Mouse (Mus musculus): ENCODE data around the gene Glis2.

Glis2 gene

DNA sequence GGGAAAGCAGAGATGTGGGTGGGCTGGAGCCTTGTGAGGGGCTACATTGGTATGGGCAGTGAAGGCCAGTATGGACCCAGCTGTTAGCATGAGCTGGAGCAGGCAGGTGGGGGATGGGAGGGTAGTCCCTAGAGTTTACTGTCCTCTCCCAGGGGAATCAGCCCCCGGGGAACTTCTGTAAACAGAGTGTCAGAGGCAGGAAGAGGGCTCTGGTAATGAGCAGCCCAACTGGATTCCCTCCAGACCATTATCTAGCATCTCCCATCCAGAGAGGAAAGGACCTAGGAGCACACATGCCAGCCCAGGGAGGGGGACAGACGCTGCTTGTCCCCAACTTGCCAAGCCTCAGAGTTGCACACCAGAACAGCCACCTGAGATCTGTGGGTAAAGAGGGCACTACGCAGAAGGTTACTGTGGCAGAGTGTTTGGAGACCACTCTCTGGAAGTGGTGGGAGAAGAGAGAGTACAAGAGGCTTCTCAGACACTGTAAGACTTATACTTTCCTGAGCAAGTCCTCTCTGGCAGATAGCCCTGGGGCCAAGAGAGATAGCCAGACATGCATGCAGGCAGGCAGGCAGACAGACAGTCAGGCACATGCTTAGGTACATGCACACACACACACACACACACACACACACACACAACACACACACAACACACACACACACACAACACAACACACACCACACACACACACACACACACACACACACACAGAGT is 46.8 kb downstream of the Glis2 start:
- DNase-seq = peak; percentile 68

DNA sequence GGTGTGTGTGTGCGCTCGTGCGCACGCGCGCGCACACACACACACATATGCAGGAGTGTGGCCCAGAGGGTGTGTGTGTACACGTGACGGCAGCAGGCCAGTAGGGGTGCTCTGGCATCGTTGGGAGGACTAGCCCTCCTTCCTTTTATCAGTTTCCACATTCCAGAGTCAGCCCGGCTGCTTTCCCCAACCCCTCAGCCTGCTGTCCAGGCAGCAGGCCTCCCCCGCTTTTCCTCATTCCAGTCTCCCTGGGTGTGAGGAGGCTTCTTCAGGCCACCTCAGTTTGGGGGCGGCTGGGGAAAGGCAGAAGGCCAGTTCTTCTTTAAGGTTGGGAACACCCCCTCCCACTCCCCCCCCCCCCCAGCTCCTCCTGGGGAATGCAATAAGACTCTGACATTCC is 47.7 kb downstream of the Glis2 start:
- peak; percentile 79 for DNase-seq

DNA sequence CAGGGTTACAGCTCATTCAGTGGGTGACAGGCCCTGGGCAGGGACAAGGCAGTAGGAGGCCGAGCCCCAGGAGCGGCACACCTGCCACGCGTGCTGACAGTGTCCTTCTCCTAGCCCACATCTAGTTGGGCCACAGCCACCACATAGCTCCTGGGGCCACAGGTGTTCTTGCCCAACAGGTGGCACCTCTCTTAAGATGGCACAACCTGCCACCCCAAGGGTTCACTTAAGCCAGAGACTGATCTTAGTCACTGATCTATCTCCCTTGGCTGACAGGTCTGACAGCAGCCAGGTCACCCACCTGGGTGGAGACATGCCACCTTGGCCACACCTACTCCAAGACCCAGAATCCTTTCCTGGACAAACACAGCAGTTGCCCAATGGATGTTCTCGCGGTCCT is 48.4 kb downstream of the Glis2 start:
- DNase-seq = no peak

DNA sequence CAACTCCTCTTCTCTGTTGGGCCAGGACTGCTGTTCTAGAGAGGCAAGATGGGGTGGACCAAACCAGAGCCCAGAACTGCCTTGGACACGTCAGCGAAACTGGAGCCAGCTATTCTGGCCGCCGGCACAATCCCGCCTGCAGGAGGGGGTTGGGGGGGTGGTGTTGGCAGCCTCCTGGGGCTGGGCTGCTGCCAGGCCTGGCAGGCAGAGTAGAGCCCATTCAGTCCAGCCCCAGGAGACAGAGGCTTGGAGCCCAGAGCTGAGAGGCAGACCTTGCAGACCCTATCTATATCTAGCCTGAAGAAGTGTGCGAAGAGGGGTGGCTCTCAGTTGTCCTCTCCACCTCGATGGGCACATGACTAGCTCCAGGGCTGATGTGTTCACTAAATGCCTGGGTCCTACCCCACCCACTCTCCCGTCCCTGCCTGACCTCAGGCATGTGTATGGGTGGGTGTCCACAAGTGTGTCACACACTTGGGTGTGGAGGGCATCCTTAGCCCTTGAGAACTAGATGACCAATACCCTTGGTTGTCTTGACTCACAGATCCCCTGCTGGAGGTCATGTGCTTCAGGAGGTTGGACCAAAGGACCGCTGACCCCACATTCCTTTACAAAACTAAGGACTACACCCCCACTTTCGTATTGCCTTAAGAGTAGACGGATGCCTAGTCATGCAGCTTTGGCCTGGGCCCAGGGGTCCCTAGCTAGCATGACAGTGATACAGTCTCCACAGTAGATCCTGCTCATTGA is 49.3 kb downstream of the Glis2 start:
- DNase-seq = peak; percentile 85

DNA sequence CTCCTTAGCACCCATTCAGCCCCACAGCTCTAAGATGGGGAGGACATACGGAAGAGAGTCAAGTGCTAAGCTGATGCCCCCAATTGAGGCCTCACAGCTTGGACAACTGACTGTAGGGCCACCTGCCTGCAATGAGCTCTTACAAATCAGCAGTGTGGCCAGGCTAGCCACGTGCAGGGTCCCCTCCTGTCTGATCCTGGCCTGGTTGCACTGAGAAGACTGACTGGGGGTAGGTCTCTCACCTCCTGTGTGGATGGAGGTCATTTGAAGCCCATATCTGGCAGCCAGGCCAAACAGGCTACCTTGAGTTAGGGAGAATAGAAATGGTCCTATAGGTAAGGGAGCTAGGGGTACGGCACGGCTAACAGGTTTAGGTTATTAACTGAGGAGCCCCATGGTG is 51.4 kb downstream of the Glis2 start:
- DNase-seq = no peak

DNA sequence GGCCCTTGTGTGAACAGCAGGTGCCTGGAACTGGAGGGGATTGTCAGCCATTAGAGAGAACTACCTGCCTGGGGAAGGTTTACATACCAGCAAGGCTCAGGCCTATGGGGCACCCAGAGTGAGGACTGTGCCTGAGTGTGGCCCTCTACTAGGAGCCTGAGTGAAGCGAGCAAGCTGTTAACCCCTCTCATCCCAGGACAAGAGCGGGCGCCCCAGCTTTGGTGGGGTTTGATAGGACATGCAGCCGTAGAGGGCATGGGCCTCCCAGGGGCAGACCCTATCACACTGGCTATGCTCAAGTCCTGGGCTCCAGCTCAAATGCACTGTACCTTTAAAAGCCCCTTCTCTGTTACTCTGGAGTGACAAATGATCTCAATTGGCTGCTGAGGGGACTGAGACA is 52.3 kb downstream of the Glis2 start:
- DNase-seq = no peak

DNA sequence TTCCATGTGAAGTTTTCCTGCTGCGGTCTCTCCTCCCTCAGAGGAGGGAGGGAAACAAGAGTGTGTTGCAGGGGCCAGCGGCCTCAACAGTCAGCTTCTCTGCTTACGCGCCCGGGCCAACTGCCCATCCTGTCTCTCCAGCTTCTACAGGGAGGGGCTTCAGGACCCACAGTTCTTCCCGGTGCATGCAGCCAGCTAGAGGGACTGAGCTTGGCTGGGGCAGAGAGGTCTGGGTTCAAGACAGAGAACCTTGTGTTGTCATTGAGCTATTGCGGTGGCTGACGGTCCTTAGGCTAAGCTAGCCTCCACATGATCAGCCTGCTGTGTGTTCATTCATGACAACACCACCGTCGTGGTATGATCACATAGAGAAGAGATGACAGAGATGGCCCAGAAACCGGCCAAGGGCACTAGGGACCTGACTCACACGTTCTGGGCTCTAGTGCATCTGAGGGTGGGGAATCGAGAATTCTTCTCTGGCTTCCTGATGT is 53.2 kb downstream of the Glis2 start:
- peak; percentile 71 for DNase-seq

DNA sequence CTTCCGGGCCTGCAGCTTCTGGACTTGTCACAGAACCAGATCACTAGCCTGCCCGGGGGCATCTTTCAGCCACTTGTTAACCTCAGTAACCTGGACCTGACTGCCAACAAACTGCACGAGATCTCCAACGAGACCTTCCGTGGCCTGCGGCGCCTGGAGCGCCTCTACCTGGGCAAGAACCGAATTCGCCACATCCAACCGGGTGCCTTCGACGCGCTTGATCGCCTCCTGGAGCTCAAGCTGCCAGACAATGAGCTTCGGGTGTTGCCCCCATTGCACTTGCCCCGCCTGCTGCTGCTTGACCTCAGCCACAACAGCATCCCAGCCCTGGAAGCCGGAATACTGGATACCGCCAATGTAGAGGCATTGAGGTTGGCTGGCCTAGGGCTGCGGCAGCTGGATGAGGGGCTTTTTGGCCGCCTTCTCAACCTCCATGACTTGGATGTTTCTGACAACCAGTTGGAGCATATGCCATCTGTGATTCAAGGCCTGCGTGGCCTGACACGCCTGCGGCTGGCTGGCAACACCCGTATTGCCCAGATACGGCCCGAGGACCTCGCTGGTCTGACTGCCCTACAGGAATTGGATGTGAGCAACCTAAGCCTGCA is 54.0 kb downstream of the Glis2 start:
- no peak for DNase-seq

DNA sequence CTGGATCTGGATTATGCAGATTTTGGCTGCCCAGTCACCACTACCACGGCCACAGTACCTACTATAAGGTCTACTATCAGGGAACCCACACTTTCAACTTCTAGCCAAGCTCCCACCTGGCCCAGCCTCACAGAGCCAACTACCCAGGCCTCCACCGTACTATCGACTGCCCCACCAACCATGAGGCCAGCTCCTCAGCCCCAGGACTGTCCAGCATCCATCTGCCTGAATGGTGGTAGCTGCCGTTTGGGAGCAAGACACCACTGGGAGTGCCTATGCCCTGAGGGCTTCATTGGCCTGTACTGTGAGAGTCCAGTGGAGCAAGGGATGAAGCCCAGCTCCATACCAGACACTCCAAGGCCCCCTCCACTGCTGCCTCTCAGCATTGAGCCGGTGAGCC is 54.7 kb downstream of the Glis2 start:
- no peak for DNase-seq

DNA sequence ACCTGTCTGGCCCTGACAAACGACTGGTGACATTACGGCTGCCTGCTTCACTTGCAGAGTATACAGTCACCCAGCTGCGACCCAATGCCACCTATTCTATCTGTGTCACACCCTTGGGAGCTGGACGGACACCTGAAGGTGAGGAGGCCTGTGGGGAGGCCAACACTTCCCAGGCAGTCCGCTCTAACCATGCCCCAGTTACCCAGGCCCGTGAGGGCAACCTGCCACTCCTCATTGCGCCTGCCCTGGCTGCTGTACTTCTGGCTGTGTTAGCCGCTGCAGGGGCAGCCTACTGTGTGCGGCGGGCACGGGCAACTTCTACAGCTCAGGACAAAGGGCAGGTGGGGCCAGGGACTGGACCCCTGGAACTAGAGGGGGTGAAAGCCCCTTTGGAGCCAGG is 55.2 kb downstream of the Glis2 start:
- no peak for DNase-seq

DNA sequence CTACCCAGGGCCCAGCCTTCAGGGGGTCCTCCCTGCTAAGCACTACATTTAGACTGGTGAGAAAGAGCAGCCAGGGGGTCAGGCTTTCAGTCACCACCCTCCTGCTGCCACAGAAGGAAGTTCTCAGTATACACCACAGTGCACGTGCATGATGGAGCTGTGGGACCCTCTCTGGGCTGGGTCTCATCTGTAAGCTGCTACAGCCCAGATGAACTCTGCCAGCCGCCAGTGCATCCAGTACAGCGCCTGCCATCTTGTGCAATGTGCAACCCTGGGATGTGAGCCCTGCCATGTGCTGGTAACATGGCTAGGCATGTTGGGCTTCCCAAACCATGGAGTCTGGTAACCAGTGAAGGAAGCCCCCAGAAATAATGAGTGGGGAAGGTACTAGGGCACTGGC is 55.6 kb downstream of the Glis2 start:
- no peak for DNase-seq

DNA sequence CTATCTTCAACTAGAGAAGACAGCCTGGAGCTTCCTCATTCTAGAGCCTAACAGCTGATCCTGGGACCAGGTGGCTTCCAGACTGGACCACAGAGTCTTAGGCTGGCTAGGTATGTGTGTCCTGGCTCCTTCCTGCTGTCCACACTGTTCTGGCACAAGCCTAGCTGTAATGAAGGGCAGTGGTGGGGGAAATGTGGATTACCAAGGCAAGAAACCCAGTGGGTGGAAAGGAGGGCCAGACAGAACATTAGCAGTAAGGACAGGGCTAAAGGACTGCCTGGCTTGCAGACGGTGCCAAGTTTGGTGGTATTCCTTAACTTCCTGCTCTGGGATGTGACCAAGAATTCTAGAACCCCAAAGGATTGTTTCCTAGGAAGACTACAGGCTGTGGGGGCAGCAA is 56.6 kb downstream of the Glis2 start:
- no peak for DNase-seq

DNA sequence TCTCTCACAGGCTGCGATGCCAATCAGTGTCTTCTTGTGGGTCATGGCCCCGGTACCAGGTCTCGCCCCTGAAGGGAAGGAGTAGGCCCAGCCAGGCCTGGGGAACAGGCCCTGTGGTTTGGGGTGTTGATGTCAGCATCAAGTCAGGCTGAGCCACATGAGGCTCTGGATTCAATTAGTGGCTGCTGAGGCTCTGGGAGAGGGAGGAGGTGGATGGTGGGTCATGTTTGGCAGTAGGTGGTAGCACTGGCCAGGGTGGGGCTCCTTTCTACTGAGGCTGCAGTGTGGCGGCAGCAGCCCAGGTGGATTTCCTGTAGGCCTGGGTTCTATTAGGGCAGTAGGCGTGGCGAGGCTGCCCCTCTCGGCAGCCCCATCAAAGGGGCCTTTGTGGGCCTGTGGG is 57.1 kb downstream of the Glis2 start:
- DNase-seq = no peak

DNA sequence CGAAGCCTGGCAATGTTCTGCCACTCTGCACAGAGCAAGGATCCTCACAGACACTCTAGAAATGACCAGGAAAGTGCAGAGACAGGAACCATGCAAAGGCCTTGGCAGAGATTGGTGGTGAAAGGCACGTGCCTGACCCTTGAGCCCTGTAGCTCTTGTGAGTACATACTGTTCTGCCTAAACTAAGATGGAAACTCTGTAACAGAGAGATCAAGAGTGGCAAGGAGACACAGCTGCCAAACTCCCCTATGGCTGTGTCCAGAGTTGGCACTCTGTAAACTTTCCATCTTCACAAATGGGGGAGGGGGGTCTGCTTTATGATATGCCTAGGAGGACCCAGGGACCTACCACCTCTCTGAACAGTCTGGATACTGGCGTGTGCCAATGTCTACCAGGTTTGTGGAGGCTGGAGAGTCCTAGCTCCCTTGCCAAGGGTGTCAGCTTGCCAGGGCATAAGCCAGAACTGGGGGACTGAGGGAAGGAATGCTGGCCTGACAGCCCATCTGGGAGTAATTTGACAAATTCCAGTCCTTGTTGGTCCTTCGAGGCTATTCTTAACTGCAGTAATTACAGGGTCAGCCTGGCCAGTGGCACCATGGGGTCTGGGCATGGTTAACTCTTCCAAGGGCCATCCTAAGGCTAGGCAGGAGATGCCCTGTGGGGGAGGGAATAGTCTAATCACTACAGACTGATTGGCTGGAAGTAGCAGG is 58.3 kb downstream of the Glis2 start:
- no peak for DNase-seq

DNA sequence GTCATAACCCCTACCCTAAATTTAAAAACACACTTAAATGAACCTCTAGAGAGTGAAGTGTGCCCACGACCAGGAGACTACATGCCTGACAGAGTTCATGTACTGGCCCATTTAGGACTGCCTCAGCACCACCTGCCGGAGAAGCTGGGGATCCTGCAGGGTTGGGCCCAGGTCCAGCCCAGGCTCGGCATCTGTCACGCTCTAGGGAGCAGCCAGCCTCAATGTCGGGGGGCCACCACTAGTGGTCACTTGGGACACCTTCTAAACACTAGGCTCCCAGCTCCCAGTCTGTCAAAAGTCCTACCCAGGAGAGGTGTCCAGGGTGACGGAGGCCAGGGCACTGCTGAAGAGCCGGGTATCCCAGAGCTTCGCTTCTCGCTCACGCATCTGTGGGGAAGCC is 60.2 kb downstream of the Glis2 start:
- DNase-seq = peak; percentile 76

DNA sequence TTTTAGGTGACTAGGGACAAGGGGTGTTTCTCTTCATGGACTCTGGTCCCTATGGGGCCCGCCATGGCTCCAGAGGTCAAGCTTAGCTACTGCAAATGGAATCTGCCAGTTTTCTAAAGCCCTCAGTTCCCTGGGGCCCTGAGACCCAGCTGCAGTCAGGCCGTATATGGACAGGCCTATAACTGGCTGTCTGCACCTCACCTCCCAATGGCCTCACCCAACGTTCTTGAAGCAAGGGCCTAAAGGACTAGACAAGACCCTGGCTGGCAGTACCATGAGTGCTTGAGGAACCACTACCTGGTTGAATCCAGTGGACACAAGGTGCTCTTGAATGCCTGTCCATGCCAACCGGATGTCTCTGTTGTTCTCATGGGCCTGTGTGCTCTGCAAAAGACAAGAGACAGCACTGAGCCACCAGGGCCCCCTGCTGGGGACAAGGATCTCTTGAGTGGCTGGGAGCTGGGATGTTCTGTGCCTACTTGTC is 60.8 kb downstream of the Glis2 start:
- peak; percentile 68 for DNase-seq

DNA sequence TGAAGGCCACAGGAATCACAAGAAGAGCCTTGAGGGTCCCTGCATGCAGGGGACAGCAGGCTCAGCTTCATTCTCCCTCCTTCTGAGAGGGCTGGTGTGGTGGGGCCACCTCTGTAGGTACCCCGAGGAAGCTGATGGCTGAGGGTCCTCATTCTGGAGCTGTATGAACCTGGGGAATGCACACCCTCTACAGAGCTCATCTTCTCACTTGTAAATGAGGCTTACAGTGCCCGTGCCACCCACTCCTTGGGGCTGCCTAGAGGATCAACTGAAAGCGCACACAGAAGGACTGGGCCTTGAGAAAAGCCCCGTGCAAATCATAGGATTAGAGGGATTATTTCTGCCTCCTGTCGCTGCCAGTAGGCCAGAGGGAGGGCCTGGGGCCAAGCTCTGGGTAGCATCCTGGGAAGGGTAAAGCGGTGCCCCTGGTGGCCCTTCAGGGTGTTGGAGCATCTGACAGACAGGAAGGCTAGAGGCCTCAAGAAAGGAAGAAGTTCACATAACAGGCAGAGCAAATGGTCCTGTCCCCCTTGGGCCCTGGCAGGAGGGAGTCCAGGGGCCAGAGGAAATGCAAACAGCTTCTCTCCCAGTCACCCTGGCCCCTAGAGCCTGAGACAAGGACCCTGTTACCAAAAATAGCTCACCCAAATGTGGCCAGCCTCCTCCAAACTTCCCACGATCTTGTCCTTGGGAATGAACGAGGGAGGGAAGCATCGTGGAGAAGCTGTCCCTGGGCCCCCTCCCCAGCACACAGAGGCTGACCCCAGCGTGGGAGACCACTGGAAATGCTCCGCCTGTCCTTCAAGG is 61.5 kb downstream of the Glis2 start:
- peak; percentile 53 for DNase-seq

DNA sequence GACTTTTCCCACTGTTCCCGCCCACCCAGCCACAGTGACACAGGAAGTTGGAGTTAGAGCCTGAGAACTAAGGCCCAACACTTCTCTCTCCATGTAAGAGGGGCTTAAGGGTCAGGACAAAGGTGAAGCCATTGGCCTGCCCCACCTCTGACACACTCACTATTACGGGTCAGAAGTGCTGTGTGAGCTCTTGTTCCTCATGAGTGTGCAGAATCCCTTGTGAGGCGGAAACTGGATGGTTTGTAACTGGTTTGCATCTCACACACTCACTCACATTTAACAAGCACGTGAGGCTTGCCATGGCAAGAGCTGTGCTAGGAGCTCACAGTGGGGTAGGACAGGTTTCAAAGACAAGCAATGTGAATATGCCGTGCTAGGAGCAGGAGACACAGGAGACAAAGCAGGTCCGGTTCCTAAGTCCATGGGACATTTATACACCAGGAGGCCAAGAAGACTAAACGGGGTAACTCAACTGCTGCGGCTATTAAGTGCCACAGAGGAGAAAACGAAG is 62.1 kb downstream of the Glis2 start:
- no peak for DNase-seq

DNA sequence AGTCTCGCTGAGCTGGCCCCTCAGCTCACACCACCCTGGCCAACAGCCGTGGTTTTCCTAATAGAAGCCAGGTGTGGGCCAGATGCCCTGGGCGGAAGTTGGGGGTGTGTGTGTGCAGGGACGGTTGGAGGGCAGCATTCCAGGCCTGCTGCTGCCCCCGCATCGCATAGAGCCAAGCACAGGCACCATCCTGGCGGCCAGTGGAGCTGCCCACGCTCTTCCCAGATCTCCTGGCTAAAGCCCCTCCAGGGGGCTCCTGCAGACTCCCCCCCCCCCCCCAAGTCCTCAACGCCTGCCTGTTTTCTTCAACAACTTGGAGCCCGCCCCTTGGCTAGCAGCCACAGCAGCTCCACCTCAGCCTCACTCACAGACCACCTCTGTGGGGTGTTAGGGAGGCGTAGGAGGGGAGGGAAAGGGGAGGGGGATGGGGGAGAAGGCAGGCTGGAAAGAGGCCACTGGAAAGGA is 64.3 kb downstream of the Glis2 start:
- DNase-seq = peak; percentile 52

DNA sequence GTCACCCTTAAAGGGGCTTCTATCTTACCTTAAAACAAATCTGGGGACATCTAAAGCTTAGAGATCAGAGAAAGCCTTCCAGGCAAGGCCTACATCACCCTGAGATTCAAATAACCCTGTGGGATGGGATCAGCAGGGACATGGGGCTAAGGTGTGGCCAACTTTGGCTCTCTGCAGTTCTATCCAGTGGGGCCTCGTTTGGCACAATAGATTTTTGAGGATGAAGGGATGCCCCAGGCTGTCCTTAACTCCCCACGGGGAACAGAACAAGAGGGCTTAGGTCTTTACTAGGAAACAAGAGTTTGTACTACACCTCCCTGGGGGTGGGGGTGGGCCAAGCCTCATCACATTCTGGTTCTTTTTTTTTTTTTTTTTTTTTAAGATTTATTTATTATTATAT is 64.8 kb downstream of the Glis2 start:
- DNase-seq = no peak

DNA sequence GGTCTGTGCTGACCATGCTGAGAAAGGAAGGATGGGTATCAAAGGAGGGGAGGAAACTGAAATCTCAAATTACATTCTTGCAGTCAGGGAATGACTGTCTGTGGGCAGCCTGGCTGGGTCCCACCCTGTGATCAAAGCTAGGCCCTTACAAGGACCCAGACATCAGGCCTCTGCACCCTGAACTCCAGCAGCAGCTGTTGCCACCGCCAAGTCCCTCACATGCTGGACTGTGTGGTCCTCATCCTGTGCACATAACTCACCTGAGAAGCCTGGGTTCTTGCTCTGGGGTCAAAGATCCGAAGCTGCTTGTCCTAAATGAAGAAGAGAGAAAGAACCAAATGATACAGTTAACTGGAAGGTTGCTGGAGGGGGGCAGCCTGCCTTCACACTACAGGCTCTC is 67.1 kb downstream of the Glis2 start:
- no peak for DNase-seq

DNA sequence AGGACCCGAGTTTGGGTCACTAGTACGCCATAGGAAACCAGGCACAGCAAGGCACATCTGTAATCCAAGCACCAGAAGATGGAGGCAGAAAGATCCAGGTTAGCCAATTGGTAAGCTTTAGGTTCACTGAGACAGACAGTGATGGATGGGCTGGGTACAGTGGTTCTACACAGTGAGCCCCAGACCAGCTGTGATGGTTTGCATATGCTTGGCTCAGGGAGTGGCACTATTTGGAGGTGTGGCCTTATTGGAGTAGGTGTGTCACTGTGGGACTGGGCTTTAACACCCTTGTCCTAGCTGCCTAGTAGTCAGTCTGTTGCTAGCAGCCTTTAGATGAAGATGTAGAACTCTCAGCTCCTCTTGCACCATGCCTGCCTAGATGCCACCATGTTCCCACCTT is 69.3 kb downstream of the Glis2 start:
- DNase-seq = no peak
